Mouse (Mus musculus): ENCODE measurements at regions not wholly inside any gene's neighbourhood (a gene's known extent, or its start where the extent isn't known, plus 50 kb on each side); places are given as distances from the start of the nearest gene placed in this dataset.

GRCm38 (mm10) chr13:59943020-59943419 lies 120.1 kb upstream of the Tut7 start:
- ATAC-seq (replicated peaks; ENCODE audit: insufficient number of reproducible peaks, low FRiP score, low TSS enrichment, poor library complexity, severe bottlenecking) = no peak

- ATAC-seq (replicated peaks; ENCODE audit: insufficient number of reproducible peaks, low FRiP score, low TSS enrichment, poor library complexity, severe bottlenecking) = no peak
Observed at GRCm38 (mm10) chr13:59941519-59941918, 118.6 kb upstream of the Tut7 start.

- ATAC-seq (replicated peaks; ENCODE audit: insufficient number of reproducible peaks, low FRiP score, low TSS enrichment, poor library complexity, severe bottlenecking) = no peak
Observed at GRCm38 (mm10) chr13:59940414-59941205, 117.7 kb upstream of the Tut7 start.

- ATAC-seq (replicated peaks; ENCODE audit: insufficient number of reproducible peaks, low FRiP score, low TSS enrichment, poor library complexity, severe bottlenecking) = no peak
Observed at GRCm38 (mm10) chr13:59939886-59940285, 116.9 kb upstream of the Tut7 start.

GRCm38 (mm10) chr13:59937147-59937546 lies 114.2 kb upstream of the Tut7 start:
- ATAC-seq (replicated peaks; ENCODE audit: insufficient number of reproducible peaks, low FRiP score, low TSS enrichment, poor library complexity, severe bottlenecking) = no peak

- no peak for ATAC-seq (replicated peaks; ENCODE audit: insufficient number of reproducible peaks, low FRiP score, low TSS enrichment, poor library complexity, severe bottlenecking)
Observed at GRCm38 (mm10) chr13:59934556-59934955, 111.6 kb upstream of the Tut7 start.

- no peak for ATAC-seq (replicated peaks; ENCODE audit: insufficient number of reproducible peaks, low FRiP score, low TSS enrichment, poor library complexity, severe bottlenecking)
Observed at GRCm38 (mm10) chr13:59934093-59934492, 111.1 kb upstream of the Tut7 start.

GRCm38 (mm10) chr13:59927379-59928111 lies 104.6 kb upstream of the Tut7 start:
- no peak for ATAC-seq (replicated peaks; ENCODE audit: insufficient number of reproducible peaks, low FRiP score, low TSS enrichment, poor library complexity, severe bottlenecking)

- no peak for ATAC-seq (replicated peaks; ENCODE audit: insufficient number of reproducible peaks, low FRiP score, low TSS enrichment, poor library complexity, severe bottlenecking)
Observed at GRCm38 (mm10) chr13:59925845-59926481, 103.0 kb upstream of the Tut7 start.

- no peak for ATAC-seq (replicated peaks; ENCODE audit: insufficient number of reproducible peaks, low FRiP score, low TSS enrichment, poor library complexity, severe bottlenecking)
Observed at GRCm38 (mm10) chr13:59917185-59917584, 94.2 kb upstream of the Tut7 start.

GRCm38 (mm10) chr13:59916166-59917044 lies 93.5 kb upstream of the Tut7 start:
- ATAC-seq (replicated peaks; ENCODE audit: insufficient number of reproducible peaks, low FRiP score, low TSS enrichment, poor library complexity, severe bottlenecking) = no peak

GRCm38 (mm10) chr13:59915734-59916133 lies 92.8 kb upstream of the Tut7 start:
- ATAC-seq (replicated peaks; ENCODE audit: insufficient number of reproducible peaks, low FRiP score, low TSS enrichment, poor library complexity, severe bottlenecking) = no peak

GRCm38 (mm10) chr13:59910179-59911071 lies 87.5 kb upstream of the Tut7 start:
- ATAC-seq (replicated peaks; ENCODE audit: insufficient number of reproducible peaks, low FRiP score, low TSS enrichment, poor library complexity, severe bottlenecking) = no peak

- no peak for ATAC-seq (replicated peaks; ENCODE audit: insufficient number of reproducible peaks, low FRiP score, low TSS enrichment, poor library complexity, severe bottlenecking)
Observed at GRCm38 (mm10) chr13:59909400-59909799, 86.5 kb upstream of the Tut7 start.

- no peak for ATAC-seq (replicated peaks; ENCODE audit: insufficient number of reproducible peaks, low FRiP score, low TSS enrichment, poor library complexity, severe bottlenecking)
Observed at GRCm38 (mm10) chr13:59908786-59909185, 85.8 kb upstream of the Tut7 start.

- no peak for ATAC-seq (replicated peaks; ENCODE audit: insufficient number of reproducible peaks, low FRiP score, low TSS enrichment, poor library complexity, severe bottlenecking)
Observed at GRCm38 (mm10) chr13:59905488-59905887, 82.5 kb upstream of the Tut7 start.

GRCm38 (mm10) chr13:59904415-59904814 lies 81.5 kb upstream of the Tut7 start:
- ATAC-seq (replicated peaks; ENCODE audit: insufficient number of reproducible peaks, low FRiP score, low TSS enrichment, poor library complexity, severe bottlenecking) = no peak

- ATAC-seq (replicated peaks; ENCODE audit: insufficient number of reproducible peaks, low FRiP score, low TSS enrichment, poor library complexity, severe bottlenecking) = no peak
Observed at GRCm38 (mm10) chr13:59899521-59899920, 76.6 kb upstream of the Tut7 start.

Data from monocyte, adult 5-6 weeks (primary cell).